In genomic region chr4:33586290-33586614, GRCm38 (mm10) we compare ENCODE assay signal across 9 mouse cellular contexts.
DNase-seq lines count a peak whose midpoint lies in the region; ATAC-seq and TF ChIP-seq lines count a peak whose summit lies in the region.
"Had no signal": no experiment of that assay in that cellular context is flagged by ENCODE, and none has a peak within 500 bp of the region (broad histone marks: within the 10 kb centered on the region; RNA-seq: fewer than 3 reads in every experiment).

No protein-coding gene starts in this region.

- 39% methylated on average over 4 of the region's 4 CpGs for WGBS in kidney, postnatal 0 days
- WGBS in embryonic facial prominence, embryonic 13.5 days, result 62% methylated on average over 4 of the region's 4 CpGs
- WGBS in hindbrain, embryonic 14.5 days, result 25% methylated on average over 4 of the region's 4 CpGs
- 16% methylated on average over 4 of the region's 4 CpGs for WGBS in midbrain, embryonic 16.5 days

- H3K27ac ChIP-seq in kidney, postnatal 0 days, result no peak overlapping the region
- H3K27ac ChIP-seq in embryonic facial prominence, embryonic 13.5 days, result peak overlapping the region; percentile 73
- peak overlapping the region; percentile 39 for H3K27ac ChIP-seq in hindbrain, embryonic 14.5 days
- H3K27ac ChIP-seq in midbrain, embryonic 16.5 days (ENCODE audit: low read length), result peak overlapping the region; percentile 66

- no peak for ATAC-seq in kidney, postnatal 0 days (replicated peaks; ENCODE audit: low FRiP score, low read depth)
- no peak for ATAC-seq in embryonic facial prominence, embryonic 13.5 days (ENCODE audit: insufficient number of reproducible peaks, insufficient read depth, low FRiP score, low TSS enrichment, low read depth)
- peak; percentile 44; the same call in 1 of the 2 replicates for ATAC-seq in hindbrain, embryonic 14.5 days (ENCODE audit: low FRiP score)
- ATAC-seq in midbrain, embryonic 16.5 days, result peak; percentile 59

- no peak for DNase-seq in kidney, postnatal 0 days (ENCODE audit: low spot score)
- no peak for DNase-seq in kidney, adult 18-20 months
- DNase-seq in hindbrain, embryonic 14.5 days (ENCODE audit: low spot score), result no peak
- no peak for DNase-seq in spleen, adult 18-20 months
- DNase-seq in adrenal gland, adult 8-10 months, result no peak
- no peak for DNase-seq in cerebellum, postnatal 4 days (ENCODE audit: low spot score in 2 of 2)

- no peaks in the 10 kb centered on the region for H3K9me3 ChIP-seq in kidney, postnatal 0 days (replicated peaks; ENCODE audit: low read length)
- H3K9me3 ChIP-seq in embryonic facial prominence, embryonic 13.5 days, result no peaks in the 10 kb centered on the region
- no peaks in the 10 kb centered on the region for H3K9me3 ChIP-seq in hindbrain, embryonic 14.5 days (ENCODE audit: control insufficient read depth, low read length)
- H3K9me3 ChIP-seq in midbrain, embryonic 16.5 days (replicated peaks; ENCODE audit: control insufficient read depth, low read length, poor library complexity, severe bottlenecking), result no peaks in the 10 kb centered on the region
- H3K9me3 ChIP-seq: G1E had no signal

- H3K4me1 ChIP-seq in kidney, postnatal 0 days (replicated peaks; ENCODE audit: insufficient read depth, low read length), result peaks cover 10% of the 10 kb centered on the region; the same call in 1 of the 2 replicates
- H3K4me1 ChIP-seq in embryonic facial prominence, embryonic 13.5 days, result peaks cover 24% of the 10 kb centered on the region
- H3K4me1 ChIP-seq in hindbrain, embryonic 14.5 days (replicated peaks; ENCODE audit: control insufficient read depth, insufficient read depth, low read length), result peaks cover 17% of the 10 kb centered on the region
- H3K4me1 ChIP-seq in midbrain, embryonic 16.5 days (ENCODE audit: control insufficient read depth, insufficient read depth, low read length), result peaks cover 23% of the 10 kb centered on the region

- 0 out of 2 replicates have a peak overlapping the region, but pooled peaks have one; percentile 35 for H3K9ac ChIP-seq in kidney, postnatal 0 days (ENCODE audit: low read depth, low read length)
- H3K9ac ChIP-seq in embryonic facial prominence, embryonic 13.5 days, result 0 out of 2 replicates have a peak overlapping the region, but pooled peaks have one; percentile 57
- peak overlapping the region; percentile 10; the same call in 1 of the 2 replicates for H3K9ac ChIP-seq in hindbrain, embryonic 14.5 days
- peak overlapping the region; percentile 23; the same call in 1 of the 2 replicates for H3K9ac ChIP-seq in midbrain, embryonic 16.5 days (ENCODE audit: low read depth, low read length)

- no peak for TF ChIP-seq CTCF in kidney, postnatal 0 days (IDR thresholded peaks at IDR 0.05; ENCODE audit: low read depth)

- no peak overlapping the region for H3K4me3 ChIP-seq in kidney, postnatal 0 days (replicated peaks; ENCODE audit: low read depth, low read length)
- peak overlapping the region; percentile 32 for H3K4me3 ChIP-seq in embryonic facial prominence, embryonic 13.5 days
- H3K4me3 ChIP-seq in hindbrain, embryonic 14.5 days (replicated peaks; ENCODE audit: low read length), result no peak overlapping the region
- no peak overlapping the region for H3K4me3 ChIP-seq in midbrain, embryonic 16.5 days (ENCODE audit: low read depth, low read length)

- H3K36me3 ChIP-seq in kidney, postnatal 0 days (ENCODE audit: insufficient read depth, low read length), result no peaks in the 10 kb centered on the region
- H3K36me3 ChIP-seq in embryonic facial prominence, embryonic 13.5 days, result no peaks in the 10 kb centered on the region
- no peaks in the 10 kb centered on the region for H3K36me3 ChIP-seq in hindbrain, embryonic 14.5 days (replicated peaks; ENCODE audit: control insufficient read depth, insufficient read depth)
- no peaks in the 10 kb centered on the region for H3K36me3 ChIP-seq in midbrain, embryonic 16.5 days (ENCODE audit: control insufficient read depth, insufficient read depth, low read length)
- H3K36me3 ChIP-seq: G1E had no signal

- H3K27me3 ChIP-seq in kidney, postnatal 0 days (ENCODE audit: insufficient read depth, low read length), result no peaks in the 10 kb centered on the region
- H3K27me3 ChIP-seq in embryonic facial prominence, embryonic 13.5 days, result no peaks in the 10 kb centered on the region
- H3K27me3 ChIP-seq in hindbrain, embryonic 14.5 days (ENCODE audit: control insufficient read depth, insufficient read depth, low read length), result no peaks in the 10 kb centered on the region
- H3K27me3 ChIP-seq in midbrain, embryonic 16.5 days (ENCODE audit: control insufficient read depth, insufficient read depth, low read depth, low read length), result no peaks in the 10 kb centered on the region

- H3K4me2 ChIP-seq in kidney, postnatal 0 days (ENCODE audit: low read length), result peak overlapping the region; percentile 44; the same call in 1 of the 2 replicates
- peak overlapping the region; percentile 56 for H3K4me2 ChIP-seq in embryonic facial prominence, embryonic 13.5 days
- peak overlapping the region; percentile 52 for H3K4me2 ChIP-seq in hindbrain, embryonic 14.5 days (replicated peaks)
- peak overlapping the region; percentile 44 for H3K4me2 ChIP-seq in midbrain, embryonic 16.5 days (ENCODE audit: low read length)

Comparison
In these comparisons a context has a peak if more than half of its experiments do, and no peak if none do; other contexts are left out.
1. ATAC-seq: peak in hindbrain, embryonic 14.5 days (single experiment) and midbrain, embryonic 16.5 days (single experiment); none in kidney, postnatal 0 days (single experiment) and embryonic facial prominence, embryonic 13.5 days (single experiment).
2. Peak in every context shown above with its lines, with median percentiles within 50 percentile points of each other: H3K4me2 ChIP-seq and H3K9ac ChIP-seq.